Mouse (Mus musculus): ENCODE measurements around the gene Sstr5.
A peak's percentile ranks its signal among the peaks of the same experiment; 100 is the strongest.

DNA sequence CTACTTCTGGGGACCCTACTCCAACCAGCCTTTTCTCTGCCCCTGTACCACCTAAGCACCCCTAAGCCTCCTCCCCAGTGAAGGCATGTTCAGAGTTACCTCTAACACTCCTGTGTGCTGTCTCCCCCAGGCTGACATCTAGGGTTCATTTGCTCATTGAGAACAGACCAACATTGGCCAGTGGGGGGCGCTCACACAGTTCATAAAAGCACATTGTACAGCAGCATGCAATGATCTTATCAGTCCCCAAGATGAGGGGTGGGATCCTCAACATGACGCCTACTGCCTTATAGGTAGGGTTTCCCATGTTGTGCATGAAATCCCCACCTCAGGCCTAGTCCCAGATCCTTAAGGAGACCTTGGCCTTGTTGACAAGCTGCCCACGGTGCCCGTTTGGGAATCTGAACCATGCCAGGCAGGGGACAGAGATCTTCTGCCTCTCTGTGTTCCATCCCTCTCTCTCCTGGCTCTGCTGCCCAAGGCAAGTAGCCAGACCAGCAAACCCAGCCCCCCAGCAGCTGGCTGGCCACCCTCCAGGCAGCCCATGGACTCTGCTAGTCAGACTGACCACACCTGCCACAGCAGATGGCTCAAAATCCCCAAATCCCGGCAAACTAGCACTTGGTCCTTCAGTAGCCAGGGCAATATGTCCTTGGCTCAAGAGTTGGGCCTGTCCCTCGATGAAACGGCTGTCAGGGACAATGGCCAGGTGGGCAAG is 11.9 kb upstream of the Sstr5 start:
- TF ChIP-seq CTCF (IDR thresholded peaks at IDR 0.05) (peak; percentile 60), POLR2A (IDR thresholded peaks at IDR 0.05; ENCODE audit: insufficient read depth, low read depth, low read length) (no peak)

All from heart, adult 2 months (tissue).